Mouse (Mus musculus) megakaryocyte-erythroid progenitor cell, adult 5-6 weeks (primary cell): ENCODE measurements at regions not wholly inside any gene's neighbourhood (a gene's known extent, or its start where the extent isn't known, plus 50 kb on each side); places are given as distances from the start of the nearest gene placed in this dataset.

Experiments used
- ATAC-seq: replicated peaks from 2 replicates; pipeline ENCODE4 v1.8.0; 2016; ENCODE audit warnings: mild to moderate bottlenecking, inconsistent platforms; ENCODE audit not compliant: severe bottlenecking, poor library complexity, low FRiP score, low TSS enrichment

- ATAC-seq: no peak
These were observed 83.8 kb upstream of the Nkx1-1 start for GRCm38 (mm10) chr5:33517625-33518024.

- no peak for ATAC-seq
These were observed 82.4 kb upstream of the Nkx1-1 start for GRCm38 (mm10) chr5:33516211-33516610.

- no peak for ATAC-seq
These were observed 78.6 kb upstream of the Nkx1-1 start for GRCm38 (mm10) chr5:33512253-33512884.

GRCm38 (mm10) chr5:33511529-33512252 lies 77.9 kb upstream of the Nkx1-1 start:
- ATAC-seq: no peak

- no peak for ATAC-seq
These were observed 72.0 kb upstream of the Nkx1-1 start for GRCm38 (mm10) chr5:33505786-33506185.

GRCm38 (mm10) chr5:33501735-33502495 lies 68.1 kb upstream of the Nkx1-1 start:
- no peak for ATAC-seq

GRCm38 (mm10) chr5:33501211-33501610 lies 67.4 kb upstream of the Nkx1-1 start:
- no peak for ATAC-seq

GRCm38 (mm10) chr5:33495900-33496529 lies 62.2 kb upstream of the Nkx1-1 start:
- peak; percentile 81 for ATAC-seq

- ATAC-seq: no peak
These were observed 61.5 kb upstream of the Nkx1-1 start for GRCm38 (mm10) chr5:33495276-33495675.

- ATAC-seq: no peak
These were observed 59.0 kb upstream of the Nkx1-1 start for GRCm38 (mm10) chr5:33492604-33493315.

- ATAC-seq: no peak
These were observed 55.5 kb upstream of the Nkx1-1 start for GRCm38 (mm10) chr5:33489286-33489685.

- no peak for ATAC-seq
These were observed 54.4 kb upstream of the Nkx1-1 start for GRCm38 (mm10) chr5:33488152-33488561.

- no peak for ATAC-seq
These were observed 52.0 kb upstream of the Nkx1-1 start for GRCm38 (mm10) chr5:33485765-33486164.
